Mouse (Mus musculus): ENCODE results near the gene Gdpd1.

- TF ChIP-seq GATA1 (IDR thresholded peaks at IDR 0.05; ENCODE audit: borderline replicate concordance, low read length) (no peak), FLI1 (IDR thresholded peaks at IDR 0.05; ENCODE audit: low read length) (no peak)
Measured at GRCm38 (mm10) chr11:87108409-87108754, 34.5 kb upstream of the Gdpd1 start, which contains the start of gene Prr11.

All from megakaryocyte, embryonic 14.5 days (primary cell).